Mouse (Mus musculus) kidney, embryonic 16.5 days (tissue): ENCODE results near the gene Fam173a. TPM values are rescaled to one million over a fixed set of nuclear protein-coding genes. Genes with fewer than 3 reads are reported as not detected.

Source experiments
- ATAC-seq: fragments of 200-750 bp; cut with Nextera tagmentation; 2 replicates; pipeline ENCODE4 v1.8.0; 2017; ENCODE audit warnings: moderate TSS enrichment; ENCODE audit not compliant: low FRiP score, low TSS enrichment
- H3K27ac ChIP-seq: fragments of 300-500 bp; sonication (generic); 2 replicates; pipeline ENCODE4 v1.5.1; 2014; ENCODE audit warnings: low read length
- H3K27me3 ChIP-seq: fragments of 300-500 bp; sonication (generic); 2 replicates; pipeline ENCODE4 v1.6.1; 2014; ENCODE audit warnings: low read length, control low read depth, mixed read lengths; ENCODE audit not compliant: insufficient read depth
- H3K36me3 ChIP-seq: fragments of 300-500 bp; sonication (generic); 2 replicates; pipeline ENCODE4 v1.6.1; 2014; ENCODE audit warnings: low read length, control low read depth, mixed read lengths; ENCODE audit not compliant: insufficient read depth
- H3K4me1 ChIP-seq: fragments of 300-500 bp; sonication (generic); 2 replicates; pipeline ENCODE4 v1.6.1; 2014; ENCODE audit warnings: low read length, control low read depth, mixed read lengths; ENCODE audit not compliant: insufficient read depth
- H3K4me2 ChIP-seq: fragments of 300-500 bp; sonication (generic); replicated peaks from 2 replicates; pipeline ENCODE4 v1.6.1; 2014; ENCODE audit warnings: low read depth, low read length
- H3K4me3 ChIP-seq: fragments of 300-500 bp; sonication (generic); 2 replicates; pipeline ENCODE4 v1.5.1; 2014; ENCODE audit warnings: mild to moderate bottlenecking, low read length
- H3K9ac ChIP-seq: fragments of 300-500 bp; sonication (generic); replicated peaks from 2 replicates; pipeline ENCODE4 v1.6.1; 2014; ENCODE audit warnings: low read length
- H3K9me3 ChIP-seq: fragments of 300-500 bp; sonication (generic); 2 replicates; pipeline ENCODE4 v1.6.1; 2016; ENCODE audit warnings: low read length, control low read depth
- WGBS: fragments of 180-500 bp; shearing (Covaris S2); extraction: QIAGEN DNeasy Blood & Tissue Kit; methylation state at CpG from one replicate; pipeline ENCODE4 v1.1.7; 2014; 5-methylcytosine and 5-hydroxymethylcytosine counted together
- polyA plus RNA-seq: library from polyadenylated mRNA; unstranded; fragments of >200 nt; fragmentation: Nextera tagmentation; extraction: Ambion mirVana; gene quantifications from 2 replicates; pipeline ENCODE4 v1.2.1, GENCODE M21; 2015

Gene Fam173a
- polyA plus RNA-seq, 1 experiment from 2014 or later = 109 TPM

- Histone ChIP-seq H3K4me3 (no peak overlapping the region), H3K9me3 (no peaks in the 10 kb centered on the region), H3K4me2 (0 out of 2 replicates have a peak overlapping the region, but pooled peaks have one; percentile 11), H3K36me3 (peaks cover 38% of the 10 kb centered on the region), H3K27me3 (no peaks in the 10 kb centered on the region), H3K4me1 (peaks cover 59% of the 10 kb centered on the region), H3K27ac (no peak overlapping the region), H3K9ac (no peak overlapping the region)
- 94% methylated on average over 7 of the region's 7 CpGs for WGBS
- ATAC-seq = no peak
Observed at GRCm38 (mm10) chr17:25835301-25835700, 42.6 kb upstream of the Fam173a start.

GRCm38 (mm10) chr17:25834595-25835222, 42.0 kb upstream of the Fam173a start:
- Histone ChIP-seq H3K36me3 (peaks cover 36% of the 10 kb centered on the region), H3K27ac (peak overlapping the region; percentile 99), H3K4me2 (peak overlapping the region; percentile 95), H3K9me3 (no peaks in the 10 kb centered on the region), H3K27me3 (no peaks in the 10 kb centered on the region), H3K9ac (peak overlapping the region; percentile 88), H3K4me3 (peak overlapping the region; percentile 82), H3K4me1 (peaks cover 64% of the 10 kb centered on the region)
- 71% methylated on average over 12 of the region's 12 CpGs for WGBS
- no peak for ATAC-seq

- no peak for ATAC-seq
- Histone ChIP-seq H3K9me3 (no peaks in the 10 kb centered on the region), H3K27me3 (no peaks in the 10 kb centered on the region), H3K4me2 (peak overlapping the region; percentile 95), H3K4me1 (peaks cover 69% of the 10 kb centered on the region), H3K9ac (peak overlapping the region; percentile 88), H3K4me3 (peak overlapping the region; percentile 82), H3K27ac (peak overlapping the region; percentile 99), H3K36me3 (peaks cover 30% of the 10 kb centered on the region)
- WGBS = 9% methylated on average over 6 of the region's 6 CpGs
Observed at GRCm38 (mm10) chr17:25833961-25834594, 41.4 kb upstream of the Fam173a start.

DNA sequence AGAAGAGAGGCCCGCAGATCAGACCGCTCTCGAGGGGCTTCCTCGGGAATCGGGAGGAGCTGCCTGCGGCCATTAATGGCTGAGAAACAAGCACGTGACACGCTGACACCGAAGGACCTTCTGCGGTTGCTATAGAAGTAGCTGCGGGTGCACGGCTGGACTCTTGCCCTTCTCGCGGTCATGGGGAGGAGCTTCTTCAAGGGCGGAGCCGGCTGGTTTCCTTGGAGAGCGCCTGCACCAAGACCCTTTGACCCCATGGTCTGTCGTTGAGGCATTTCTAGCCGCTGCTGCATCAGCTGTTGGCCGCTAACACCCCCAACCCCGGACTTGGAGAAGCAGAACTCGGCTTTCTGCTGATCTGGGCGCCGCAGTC, 40.6 kb upstream of the Fam173a start, which contains the start of gene Stub1:
TSS of gene Stub1 (minus strand) at position 114 of the 373 bp plus-strand sequence.
- peak within 1 kb of the TSS; percentile 82 for H3K4me3 ChIP-seq
- H3K9ac ChIP-seq = peak within 1 kb of the TSS; percentile 88
- peak within 1 kb of the TSS; percentile 99 for H3K27ac ChIP-seq
- ATAC-seq = peak; percentile 73
- H3K36me3 ChIP-seq = peaks cover 24% of the 10 kb centered on the region
- no peaks in the 10 kb centered on the region for H3K27me3 ChIP-seq
- H3K4me2 ChIP-seq = peak within 1 kb of the TSS; percentile 95
- H3K4me1 ChIP-seq = peaks cover 72% of the 10 kb centered on the region
- WGBS = 0% methylated on average over 24 of the region's 24 CpGs
- no peaks in the 10 kb centered on the region for H3K9me3 ChIP-seq

DNA sequence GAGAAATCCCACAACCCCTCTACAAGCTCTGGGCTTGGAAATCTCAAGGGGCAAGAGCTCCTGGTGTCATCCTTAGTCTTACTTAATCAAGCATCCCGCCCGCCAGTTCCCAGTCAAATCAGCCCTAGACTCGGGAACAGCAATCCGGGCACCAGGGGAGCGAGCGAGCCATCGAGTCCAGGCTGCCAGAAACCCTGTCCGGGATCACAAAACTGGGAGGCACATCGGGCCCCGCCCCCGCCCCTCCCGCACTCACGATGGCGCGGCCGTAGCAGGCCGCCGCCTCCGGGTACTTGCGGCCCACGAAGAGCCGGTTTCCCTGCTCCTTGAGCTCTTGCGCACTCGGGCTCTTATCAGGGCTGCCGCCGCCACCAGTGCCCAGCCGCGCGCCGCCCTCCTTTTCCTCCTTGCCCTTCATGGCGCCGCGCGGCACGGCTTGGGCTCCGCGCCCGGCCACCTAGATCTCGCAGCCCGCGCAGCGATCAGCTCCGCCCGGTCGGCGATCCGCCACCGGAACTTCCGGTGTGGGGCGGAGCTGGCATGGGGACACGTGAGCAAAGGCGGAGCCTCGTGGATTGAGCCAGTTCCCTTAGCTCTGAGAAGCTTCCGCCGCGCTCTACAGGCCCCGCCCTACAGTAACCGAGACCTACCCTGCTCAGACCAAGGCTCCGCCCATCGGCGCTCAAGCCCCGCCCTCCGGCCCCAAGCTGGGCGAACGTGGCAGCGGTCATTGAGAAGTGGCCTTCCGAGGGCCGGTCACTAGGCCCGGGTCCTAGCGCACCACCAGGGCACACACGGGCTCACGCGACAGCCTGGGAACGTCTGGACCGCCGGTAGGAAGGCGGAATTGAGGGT, 40.0 kb upstream of the Fam173a start:
- peaks cover 73% of the 10 kb centered on the region for H3K4me1 ChIP-seq
- H3K36me3 ChIP-seq = peaks cover 18% of the 10 kb centered on the region
- peak overlapping the region; percentile 95 for H3K4me2 ChIP-seq
- ATAC-seq = peak; percentile 91
- peak overlapping the region; percentile 99 for H3K27ac ChIP-seq
- peak overlapping the region; percentile 82 for H3K4me3 ChIP-seq
- no peaks in the 10 kb centered on the region for H3K9me3 ChIP-seq
- peak overlapping the region; percentile 88 for H3K9ac ChIP-seq
- H3K27me3 ChIP-seq = no peaks in the 10 kb centered on the region
- under 1% methylated on average over 69 of the region's 77 CpGs for WGBS

GRCm38 (mm10) chr17:25831451-25832281, 39.0 kb upstream of the Fam173a start:
- H3K9me3 ChIP-seq = no peaks in the 10 kb centered on the region
- peaks cover 63% of the 10 kb centered on the region for H3K4me1 ChIP-seq
- 48% methylated on average over 21 of the region's 21 CpGs for WGBS
- peaks cover 25% of the 10 kb centered on the region for H3K36me3 ChIP-seq
- peak overlapping the region; percentile 90 for H3K27ac ChIP-seq
- H3K4me3 ChIP-seq = peak overlapping the region; percentile 82
- H3K9ac ChIP-seq = peak overlapping the region; percentile 88
- no peaks in the 10 kb centered on the region for H3K27me3 ChIP-seq
- peak overlapping the region; percentile 95 for H3K4me2 ChIP-seq
- ATAC-seq = no peak

DNA sequence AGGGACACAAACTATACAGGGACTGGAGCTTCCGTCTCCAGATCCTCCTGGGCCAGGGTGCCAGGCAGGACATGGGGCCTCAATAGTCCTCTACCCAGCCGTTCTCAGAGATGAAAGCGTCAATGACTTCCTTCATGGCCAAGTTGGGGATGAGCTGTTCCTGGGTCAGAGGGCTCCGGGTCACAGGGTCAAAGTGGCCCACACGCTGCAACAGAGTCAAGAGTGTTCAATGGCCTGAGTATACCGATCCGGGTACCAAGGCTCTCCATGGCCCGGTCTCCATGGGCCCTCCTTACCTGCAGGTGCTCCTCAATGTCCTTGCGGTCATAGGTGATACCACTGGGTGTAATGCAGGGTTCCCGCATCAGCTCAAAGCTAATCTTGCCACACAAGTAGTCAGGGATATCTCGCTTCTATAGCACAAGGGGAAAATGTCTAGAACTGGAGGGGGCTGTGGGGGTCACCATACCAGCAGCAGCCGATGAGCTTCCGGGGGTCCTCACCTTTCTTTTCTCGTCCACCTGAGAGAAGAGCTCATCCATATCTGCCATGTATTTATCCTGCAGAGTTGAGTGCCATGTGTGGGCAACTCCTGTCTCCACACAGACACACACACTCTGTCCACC, 38.2 kb upstream of the Fam173a start:
- ATAC-seq = no peak
- Histone ChIP-seq H3K36me3 (peaks cover 30% of the 10 kb centered on the region), H3K9me3 (no peaks in the 10 kb centered on the region), H3K27ac (no peak overlapping the region), H3K4me1 (peaks cover 55% of the 10 kb centered on the region), H3K4me3 (peak overlapping the region; percentile 82), H3K9ac (no peak overlapping the region), H3K27me3 (no peaks in the 10 kb centered on the region), H3K4me2 (peak overlapping the region; percentile 95)
- WGBS = 85% methylated on average over 14 of the region's 14 CpGs

GRCm38 (mm10) chr17:25830200-25830753, 37.6 kb upstream of the Fam173a start:
- Histone ChIP-seq H3K27ac (no peak overlapping the region), H3K9ac (no peak overlapping the region), H3K4me1 (peaks cover 50% of the 10 kb centered on the region), H3K4me3 (no peak overlapping the region), H3K36me3 (peaks cover 30% of the 10 kb centered on the region), H3K27me3 (no peaks in the 10 kb centered on the region), H3K4me2 (peak overlapping the region; percentile 64), H3K9me3 (no peaks in the 10 kb centered on the region)
- no peak for ATAC-seq
- WGBS = 78% methylated on average over 4 of the region's 4 CpGs
